Mouse (Mus musculus): ENCODE data around the gene Prr23a1.

Prr23a1 gene

DNA sequence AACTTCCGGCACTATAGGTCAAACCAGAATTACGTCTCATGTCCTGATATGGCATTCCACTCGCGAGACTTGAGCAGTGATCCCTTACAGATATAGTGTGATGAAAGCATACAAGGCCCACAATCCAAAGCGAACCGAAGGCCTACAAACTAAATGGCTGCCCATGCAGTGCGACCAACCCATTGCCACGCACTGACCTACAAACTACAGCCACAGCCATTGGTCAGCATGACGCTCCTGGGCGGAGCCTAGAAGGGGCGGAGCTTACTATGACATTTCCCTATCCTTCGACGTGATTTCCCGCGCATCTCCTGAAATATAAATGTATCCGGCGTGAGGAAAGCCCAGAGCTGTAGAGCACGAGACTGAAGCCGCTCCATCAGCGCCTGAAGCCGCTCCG, at the start of gene Prr23a1:
TSS of gene Prr23a1 (plus strand) at position 387 of the 400 bp plus-strand sequence.
- no peak for DNase-seq

GRCm38 (mm10) chr9:98799021-98799420, 43.3 kb upstream of the Prr23a1 start:
- no peak for DNase-seq

- no peak for DNase-seq
Observed at GRCm38 (mm10) chr9:98803971-98804370, 38.3 kb upstream of the Prr23a1 start.

GRCm38 (mm10) chr9:98805511-98805910, 36.8 kb upstream of the Prr23a1 start:
- peak; percentile 54 for DNase-seq

DNA sequence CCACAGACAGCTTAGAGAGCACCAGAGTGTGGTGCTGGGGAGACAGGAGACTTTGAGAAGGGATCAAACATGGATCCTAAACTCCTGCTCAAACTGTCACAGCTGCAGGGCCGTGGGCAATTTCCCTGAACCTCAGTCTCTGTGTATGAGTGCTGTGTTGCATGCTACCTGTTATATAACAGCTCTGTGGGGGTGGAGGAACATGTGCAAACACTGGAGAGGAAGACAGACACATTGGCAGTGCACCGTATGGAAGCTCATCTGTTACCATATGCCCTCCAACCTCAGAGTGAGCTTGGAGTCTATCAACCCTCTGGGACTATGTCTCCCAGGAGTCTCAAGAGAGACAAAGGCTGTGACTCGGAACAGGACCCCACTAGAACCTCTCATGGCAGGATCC, 36.4 kb upstream of the Prr23a1 start:
- DNase-seq = no peak

DNA sequence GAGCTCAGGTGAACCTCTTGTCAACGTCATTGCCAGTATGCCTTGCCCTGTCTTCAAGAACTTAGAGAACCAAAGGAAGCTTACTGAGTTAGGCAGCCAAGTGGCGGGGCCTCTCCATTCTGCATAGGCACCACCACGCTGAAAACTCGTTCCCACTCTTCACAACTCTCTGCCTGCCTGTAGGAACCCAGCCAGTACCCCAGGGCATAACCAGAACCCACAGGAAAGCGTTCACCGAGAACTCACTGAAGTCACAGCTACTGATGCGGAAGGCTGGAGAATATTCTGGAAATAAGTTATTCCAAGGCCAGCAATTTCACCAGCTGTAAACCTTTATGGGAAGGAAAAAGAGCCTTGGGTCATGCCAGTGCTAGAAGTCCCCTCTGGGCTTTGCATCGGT, 34.7 kb upstream of the Prr23a1 start:
- DNase-seq = no peak

- DNase-seq = peak; percentile 63
Observed at GRCm38 (mm10) chr9:98809526-98809925, 32.8 kb upstream of the Prr23a1 start.

GRCm38 (mm10) chr9:98816066-98816465, 26.2 kb upstream of the Prr23a1 start:
- no peak for DNase-seq

GRCm38 (mm10) chr9:98817592-98817991, 24.7 kb upstream of the Prr23a1 start:
- no peak for DNase-seq

DNA sequence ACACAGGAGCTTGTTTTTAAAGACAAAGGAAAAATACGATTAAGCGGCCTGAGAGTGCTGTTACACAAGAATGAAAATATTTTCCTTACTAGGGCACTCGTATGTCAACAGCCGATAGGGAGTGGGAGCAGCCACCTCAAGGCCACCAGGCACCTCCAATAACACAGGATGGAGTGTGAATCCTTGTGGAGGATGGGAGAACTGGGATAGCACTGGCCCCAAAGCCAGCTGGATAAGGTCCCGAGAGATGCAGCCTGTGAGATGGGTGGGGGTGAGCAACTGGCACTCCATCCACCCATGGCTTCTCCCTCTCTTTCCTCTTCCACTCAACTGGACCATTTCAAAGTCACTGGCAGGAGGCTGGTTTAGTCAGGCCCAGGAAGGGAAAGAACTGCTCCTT, 23.3 kb upstream of the Prr23a1 start:
- no peak for DNase-seq

- peak; percentile 68 for DNase-seq
Observed at GRCm38 (mm10) chr9:98819481-98819880, 22.8 kb upstream of the Prr23a1 start.

DNA sequence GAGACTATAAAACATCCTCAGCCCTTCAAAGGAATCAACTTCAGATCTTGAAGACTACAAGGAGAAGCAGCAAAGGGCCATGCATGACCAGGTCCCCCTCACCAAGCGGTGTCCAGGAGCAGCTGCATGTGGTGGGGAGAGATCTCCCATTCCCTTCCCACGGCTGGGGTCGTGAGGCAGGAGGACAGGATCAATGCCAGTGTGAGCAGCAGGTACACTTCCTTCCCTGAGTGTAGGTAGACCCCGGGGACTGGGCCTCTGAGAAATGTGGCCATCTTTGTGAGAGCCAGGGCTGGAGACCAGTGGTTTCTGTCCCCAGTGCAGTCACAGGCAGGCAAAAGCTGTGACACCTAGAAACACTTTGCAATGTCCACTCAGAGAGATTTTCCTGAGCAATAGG, 21.8 kb upstream of the Prr23a1 start:
- DNase-seq = no peak

GRCm38 (mm10) chr9:98821067-98821466, 21.2 kb upstream of the Prr23a1 start:
- DNase-seq = no peak

DNA sequence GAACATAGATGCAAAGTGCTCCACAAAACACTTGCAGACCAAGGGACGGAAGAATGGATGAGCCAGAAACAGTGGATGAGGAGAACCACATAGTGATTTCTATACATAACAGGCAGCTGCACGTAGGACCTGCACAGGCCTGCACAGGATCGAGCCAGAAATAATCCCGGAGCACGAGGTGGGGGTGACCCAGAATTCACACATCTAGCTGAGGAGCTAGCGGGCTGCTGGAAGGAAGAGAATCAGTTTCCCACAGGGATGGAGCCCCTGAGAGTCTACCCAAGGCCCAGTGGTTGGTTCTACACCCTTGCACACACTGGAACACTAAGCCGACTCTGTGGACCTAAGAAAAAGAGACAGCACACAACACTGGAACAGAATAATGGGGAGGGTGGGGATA, 18.5 kb upstream of the Prr23a1 start:
- no peak for DNase-seq

GRCm38 (mm10) chr9:98829508-98829907, 12.8 kb upstream of the Prr23a1 start:
- DNase-seq = no peak

DNA sequence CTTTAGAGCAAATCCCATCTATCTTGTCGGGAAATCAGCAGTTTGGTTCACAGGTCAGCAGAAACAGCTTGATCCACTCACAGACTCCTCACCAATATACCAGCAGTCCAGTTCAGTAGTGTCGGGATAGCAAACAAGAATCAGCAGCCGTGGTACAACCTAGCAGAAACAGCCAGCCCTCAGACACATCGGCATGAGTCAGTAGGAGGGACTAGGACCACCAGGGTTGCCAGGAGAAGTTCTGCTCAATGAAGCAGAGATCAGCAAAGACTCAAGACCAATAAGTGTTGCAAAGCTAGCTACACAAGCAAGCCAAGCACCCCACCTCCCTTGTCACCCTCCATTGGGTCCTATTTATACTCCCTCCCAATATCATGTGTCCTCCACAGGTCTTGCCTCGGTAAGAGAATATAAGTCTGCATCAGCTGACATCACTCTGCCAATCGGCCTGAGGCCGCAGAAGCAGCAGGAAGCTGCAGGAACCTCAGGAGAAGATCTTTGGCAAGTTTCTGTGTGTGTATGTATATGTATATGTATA, 4.7 kb upstream of the Prr23a1 start:
- peak; percentile 24 for DNase-seq

DNA sequence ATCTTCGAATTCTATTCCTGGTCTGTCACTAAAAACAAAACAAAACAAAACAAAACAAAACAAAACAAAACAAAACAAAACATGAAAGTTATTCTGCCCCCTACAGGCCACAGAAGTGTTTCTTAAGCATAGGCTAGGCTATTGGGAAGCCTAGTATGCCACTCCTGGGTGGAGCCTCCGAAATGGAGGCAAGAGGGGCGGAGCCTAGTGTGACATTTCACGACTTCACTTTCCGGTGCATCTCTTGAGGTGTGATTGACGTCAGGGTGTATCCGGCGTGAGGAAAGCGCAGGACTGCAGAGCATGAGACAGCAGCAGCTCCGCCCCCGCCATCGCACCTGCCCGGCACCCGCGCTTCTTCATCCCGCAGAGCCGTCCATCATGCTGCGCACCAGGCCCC, 13.9 kb downstream of the Prr23a1 start, which contains the start of gene Prr23a2:
TSS of gene Prr23a2 (plus strand) at position 285 of the 400 bp plus-strand sequence.
- DNase-seq = no peak

- no peak for DNase-seq
Observed at GRCm38 (mm10) chr9:98863463-98863862, 21.2 kb downstream of the Prr23a1 start.

DNA sequence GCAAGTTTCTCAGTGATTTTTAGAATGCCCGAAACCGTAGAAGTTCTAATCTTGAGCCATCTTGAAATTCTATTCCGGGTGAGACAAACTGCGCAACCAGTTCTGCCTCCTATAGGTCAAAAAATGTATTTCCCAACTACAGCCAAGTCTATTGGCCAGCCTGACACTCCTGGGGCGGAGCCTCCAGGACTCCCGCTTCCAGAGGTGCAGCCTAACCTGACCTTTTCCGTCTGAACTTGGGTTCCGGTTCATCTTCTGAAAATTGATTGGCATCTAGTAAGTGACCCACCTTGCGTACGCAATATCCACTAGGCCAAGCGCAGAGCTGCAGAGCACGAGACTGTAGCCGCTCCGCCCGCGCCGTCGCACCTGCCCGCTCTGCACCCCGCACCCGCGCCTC, 22.3 kb downstream of the Prr23a1 start, which contains the start of gene Prr23a3:
TSS of gene Prr23a3 (plus strand) at position 197 of the 400 bp plus-strand sequence.
- no peak for DNase-seq

Measured in lung, postnatal 10 days (tissue).